Mouse (Mus musculus) erythroblast, embryonic 14.5 days (primary cell): ENCODE results near the gene Nacc2.

ENCODE experiments used
- GATA1 ChIP-seq: IDR thresholded peaks from 2 replicates; pipeline ENCODE4 v1.6.1; 2012; ENCODE audit warnings: low read length, inconsistent platforms, mixed read lengths
- TAL1 ChIP-seq: IDR thresholded peaks from 3 replicates; pipeline ENCODE4 v1.6.1; 2012; ENCODE audit warnings: low read length, inconsistent platforms, mixed read lengths

GRCm38 (mm10) chr2:26093897-26094296, 29.1 kb downstream of the Nacc2 start:
- TF ChIP-seq GATA1 (no peak), TAL1 (no peak)
